Mouse (Mus musculus) intestine, postnatal 0 days (tissue): ENCODE results near the gene Wdr63. TPM values are rescaled to one million over a fixed set of nuclear protein-coding genes. Genes with fewer than 3 reads are reported as not detected.

Experiments
- ATAC-seq: fragments of 200-750 bp; cut with Nextera tagmentation; 2 replicates; pipeline ENCODE4 v1.8.0; 2017; ENCODE audit warnings: mild to moderate bottlenecking, moderate TSS enrichment, moderate library complexity
- H3K27ac ChIP-seq: fragments of 300-500 bp; sonication (generic); 2 replicates; pipeline ENCODE4 v1.5.1; 2014; ENCODE audit warnings: mild to moderate bottlenecking, low read depth, low read length, moderate library complexity
- H3K27me3 ChIP-seq: fragments of 300-500 bp; sonication (generic); replicated peaks from 2 replicates; pipeline ENCODE4 v1.6.1; 2014; ENCODE audit warnings: low read length, mixed read lengths; ENCODE audit not compliant: control insufficient read depth, insufficient read depth
- H3K36me3 ChIP-seq: fragments of 300-500 bp; sonication (generic); 2 replicates; pipeline ENCODE4 v1.6.1; 2014; ENCODE audit warnings: mild to moderate bottlenecking, moderate library complexity; ENCODE audit not compliant: control insufficient read depth, insufficient read depth
- H3K4me1 ChIP-seq: fragments of 300-500 bp; sonication (generic); replicated peaks from 2 replicates; pipeline ENCODE4 v1.6.1; 2014; ENCODE audit warnings: antibody characterized with exemption, low read length, mixed read lengths; ENCODE audit not compliant: control insufficient read depth, insufficient read depth
- H3K4me2 ChIP-seq: fragments of 300-500 bp; sonication (generic); replicated peaks from 2 replicates; pipeline ENCODE4 v1.6.1; 2014; ENCODE audit warnings: low read depth, mild to moderate bottlenecking, moderate library complexity
- H3K4me3 ChIP-seq: fragments of 300-500 bp; sonication (generic); 2 replicates; pipeline ENCODE4 v1.5.1; 2014; ENCODE audit warnings: low read depth, low read length
- H3K9ac ChIP-seq: fragments of 300-500 bp; sonication (generic); 2 replicates; pipeline ENCODE4 v1.6.1; 2014; ENCODE audit warnings: mild to moderate bottlenecking, low read depth, low read length
- H3K9me3 ChIP-seq: fragments of 300-500 bp; sonication (generic); 2 replicates; pipeline ENCODE4 v1.6.1; 2016; ENCODE audit warnings: mixed run types; ENCODE audit not compliant: control insufficient read depth
- CTCF ChIP-seq: sonication (generic); IDR thresholded peaks from 2 replicates; pipeline ENCODE4 v1.5.1; 2016; ENCODE audit warnings: low read depth, mild to moderate bottlenecking, control low read depth, antibody characterized with exemption, moderate library complexity
- WGBS: fragments of 180-500 bp; shearing (Covaris S2); extraction: QIAGEN DNeasy Blood & Tissue Kit; methylation state at CpG from one replicate; pipeline ENCODE4 v1.1.7; 2014; 5-methylcytosine and 5-hydroxymethylcytosine counted together
- polyA plus RNA-seq: library from polyadenylated mRNA; unstranded; fragments of >200 nt; fragmentation: Nextera tagmentation; extraction: Ambion mirVana; gene quantifications from 2 replicates; pipeline ENCODE4 v1.2.1, GENCODE M21; 2015

Wdr63 gene
- polyA plus RNA-seq, 1 experiment from 2014 or later: 1.0 TPM

DNA sequence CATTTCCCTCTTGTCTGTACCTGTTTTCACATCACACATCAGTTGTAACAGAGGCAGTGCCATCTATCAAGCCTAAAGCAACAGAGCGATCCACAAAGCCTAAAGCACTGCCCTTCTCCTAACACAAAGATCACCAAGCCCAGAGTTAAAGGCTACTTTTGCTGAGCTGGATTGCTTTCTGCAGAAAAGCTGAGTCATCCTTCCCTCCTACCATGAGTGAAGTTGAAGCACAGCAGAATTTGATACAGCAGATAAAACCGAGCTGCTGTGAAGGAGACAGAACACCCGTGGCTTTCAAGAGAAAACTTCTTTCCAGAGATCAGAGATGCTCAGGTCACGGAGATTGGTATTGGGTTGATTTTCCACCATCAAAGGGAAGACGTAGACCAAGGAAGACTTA lies 38.2 kb upstream of the Wdr63 start:
- Histone ChIP-seq H3K4me2 (no peak overlapping the region), H3K9me3 (no peaks in the 10 kb centered on the region), H3K4me3 (no peak overlapping the region), H3K36me3 (no peaks in the 10 kb centered on the region), H3K4me1 (no peaks in the 10 kb centered on the region), H3K27ac (no peak overlapping the region), H3K27me3 (no peaks in the 10 kb centered on the region), H3K9ac (no peak overlapping the region)
- 63% methylated on average over 5 of the region's 5 CpGs for WGBS
- ATAC-seq: no peak
- TF ChIP-seq CTCF: no peak

DNA sequence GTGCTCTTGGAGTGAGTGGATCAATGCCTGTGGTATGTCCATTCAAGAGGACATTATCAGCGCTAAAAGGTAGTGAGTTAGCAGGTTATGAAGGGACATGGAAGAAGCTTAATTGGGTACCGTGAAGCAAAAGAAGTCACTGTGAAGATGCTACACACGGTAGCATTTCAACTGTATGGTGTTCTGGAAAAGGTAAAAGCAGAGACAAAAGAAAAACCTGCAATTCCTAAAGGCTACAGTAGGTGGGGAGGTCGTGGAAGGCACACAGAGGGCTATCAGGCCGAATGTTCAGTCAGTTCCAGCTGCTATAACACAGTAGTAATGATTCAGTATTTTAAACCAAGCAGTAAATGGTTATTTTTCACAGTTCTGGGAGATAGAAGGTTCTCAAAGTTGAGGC lies 37.6 kb upstream of the Wdr63 start:
- H3K27me3 ChIP-seq: no peaks in the 10 kb centered on the region
- H3K9ac ChIP-seq: no peak overlapping the region
- H3K4me1 ChIP-seq: no peaks in the 10 kb centered on the region
- 59% methylated on average over 5 of the region's 5 CpGs for WGBS
- H3K36me3 ChIP-seq: no peaks in the 10 kb centered on the region
- no peak overlapping the region for H3K4me3 ChIP-seq
- no peaks in the 10 kb centered on the region for H3K9me3 ChIP-seq
- H3K27ac ChIP-seq: no peak overlapping the region
- no peak overlapping the region for H3K4me2 ChIP-seq
- TF ChIP-seq CTCF: peak; percentile 66
- ATAC-seq: no peak

DNA sequence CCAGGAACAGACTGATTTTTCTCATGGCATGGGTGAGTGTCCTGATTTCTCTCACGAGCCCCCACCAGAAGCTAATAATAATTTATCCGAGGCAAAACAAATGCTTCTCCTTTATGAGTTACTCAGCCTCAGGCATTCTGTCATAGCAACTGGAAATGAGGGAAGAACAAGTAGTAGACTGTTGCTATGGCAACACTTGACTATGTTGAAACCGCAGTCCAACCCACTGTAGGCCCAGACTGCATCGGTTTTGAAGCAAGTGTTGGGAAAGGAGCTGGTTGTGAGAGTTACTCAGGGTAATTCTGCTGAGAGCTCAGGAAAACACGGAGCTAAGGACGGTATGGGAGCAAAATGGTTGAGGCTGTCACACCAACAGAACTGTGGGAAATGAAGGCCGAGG lies 34.6 kb upstream of the Wdr63 start:
- no peak for TF ChIP-seq CTCF
- Histone ChIP-seq H3K9ac (no peak overlapping the region), H3K27me3 (no peaks in the 10 kb centered on the region), H3K4me3 (no peak overlapping the region), H3K4me2 (no peak overlapping the region), H3K9me3 (no peaks in the 10 kb centered on the region), H3K4me1 (no peaks in the 10 kb centered on the region), H3K36me3 (0 out of 2 replicates have a peak, but pooled peaks cover 5% of the 10 kb centered on the region), H3K27ac (no peak overlapping the region)
- ATAC-seq: no peak
- 87% methylated on average over 7 of the region's 7 CpGs for WGBS

DNA sequence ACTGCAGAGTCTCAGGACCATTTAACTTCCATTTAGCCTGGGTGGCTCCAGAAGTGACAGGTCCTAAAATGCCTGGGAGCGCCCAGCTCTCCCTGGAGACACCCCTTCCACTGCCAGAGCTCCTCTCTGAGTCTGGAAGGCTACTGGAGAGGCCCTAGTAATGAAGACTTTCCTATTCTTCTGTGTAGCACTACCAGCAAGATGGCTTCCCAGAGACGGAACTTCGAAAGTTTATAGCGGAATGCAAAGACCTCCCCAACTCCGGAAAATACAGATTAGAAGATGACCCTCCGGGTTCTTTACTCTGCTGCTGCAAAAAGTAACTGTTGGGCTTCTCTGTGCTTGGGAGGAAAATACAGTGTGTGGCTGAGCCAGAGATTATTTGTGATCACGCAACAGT lies 32.3 kb upstream of the Wdr63 start:
- Histone ChIP-seq H3K27me3 (no peaks in the 10 kb centered on the region), H3K36me3 (0 out of 2 replicates have a peak, but pooled peaks cover 5% of the 10 kb centered on the region), H3K9me3 (no peaks in the 10 kb centered on the region), H3K4me2 (no peak overlapping the region), H3K4me1 (no peaks in the 10 kb centered on the region), H3K27ac (no peak overlapping the region), H3K4me3 (no peak overlapping the region), H3K9ac (no peak overlapping the region)
- no peak for TF ChIP-seq CTCF
- WGBS: 94% methylated on average over 7 of the region's 7 CpGs
- ATAC-seq: no peak

DNA sequence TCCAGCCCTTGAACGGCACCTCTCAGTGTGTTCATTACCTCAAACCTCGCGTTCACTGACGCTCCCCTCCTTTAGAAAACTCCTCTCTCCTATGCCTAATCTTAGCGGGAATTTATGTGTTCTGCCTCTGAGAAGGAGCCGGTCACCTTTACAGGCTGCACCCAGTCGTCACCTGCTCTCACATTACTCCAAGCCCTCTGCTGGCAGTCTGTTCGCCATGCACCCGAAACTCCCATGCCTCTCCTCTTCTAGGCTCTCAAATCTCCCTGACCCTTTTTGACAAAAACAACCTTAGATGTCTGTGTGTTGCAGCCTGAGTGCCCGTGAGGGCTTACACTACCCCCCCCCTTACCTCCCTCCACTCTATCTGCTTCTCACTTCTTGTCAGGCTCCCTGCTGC lies 28.5 kb upstream of the Wdr63 start:
- no peak overlapping the region for H3K4me3 ChIP-seq
- no peak overlapping the region for H3K27ac ChIP-seq
- no peaks in the 10 kb centered on the region for H3K9me3 ChIP-seq
- no peak overlapping the region for H3K9ac ChIP-seq
- ATAC-seq: 0 out of 2 replicates have a peak, but pooled peaks have one; percentile 52
- WGBS: 39% methylated on average over 10 of the region's 10 CpGs
- no peak overlapping the region for H3K4me2 ChIP-seq
- peaks cover 7% of the 10 kb centered on the region; the same call in 1 of the 2 replicates for H3K36me3 ChIP-seq
- H3K27me3 ChIP-seq: no peaks in the 10 kb centered on the region
- peak; percentile 68 for TF ChIP-seq CTCF
- 0 out of 2 replicates have a peak, but pooled peaks cover 2% of the 10 kb centered on the region for H3K4me1 ChIP-seq

DNA sequence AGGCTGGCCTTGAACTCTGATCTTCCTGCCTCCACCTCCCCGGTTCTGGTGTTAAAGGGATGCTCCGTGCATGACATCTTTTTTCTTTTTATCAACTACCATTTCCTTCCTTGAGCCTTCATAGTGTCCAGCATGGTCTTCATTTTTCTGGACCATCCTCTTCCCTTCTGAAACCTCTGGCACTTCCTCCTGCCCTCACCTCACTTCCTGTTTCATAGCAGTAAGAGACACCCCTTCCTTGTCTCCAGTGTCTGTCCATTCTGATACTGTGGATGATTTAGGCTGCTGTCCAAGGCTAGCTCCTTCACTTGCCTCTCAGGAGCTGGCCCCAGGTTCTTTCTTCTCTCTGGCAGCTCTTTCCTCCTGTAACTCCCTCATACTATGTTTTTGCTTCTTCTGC lies 27.5 kb upstream of the Wdr63 start:
- WGBS: 69% methylated on average over 2 of the region's 2 CpGs
- Histone ChIP-seq H3K4me3 (no peak overlapping the region), H3K27me3 (no peaks in the 10 kb centered on the region), H3K36me3 (peaks cover 7% of the 10 kb centered on the region; the same call in 1 of the 2 replicates), H3K4me2 (no peak overlapping the region), H3K4me1 (peaks cover 2% of the 10 kb centered on the region; the same call in 1 of the 2 replicates), H3K9ac (no peak overlapping the region), H3K27ac (no peak overlapping the region), H3K9me3 (no peaks in the 10 kb centered on the region)
- ATAC-seq: no peak
- TF ChIP-seq CTCF: no peak

DNA sequence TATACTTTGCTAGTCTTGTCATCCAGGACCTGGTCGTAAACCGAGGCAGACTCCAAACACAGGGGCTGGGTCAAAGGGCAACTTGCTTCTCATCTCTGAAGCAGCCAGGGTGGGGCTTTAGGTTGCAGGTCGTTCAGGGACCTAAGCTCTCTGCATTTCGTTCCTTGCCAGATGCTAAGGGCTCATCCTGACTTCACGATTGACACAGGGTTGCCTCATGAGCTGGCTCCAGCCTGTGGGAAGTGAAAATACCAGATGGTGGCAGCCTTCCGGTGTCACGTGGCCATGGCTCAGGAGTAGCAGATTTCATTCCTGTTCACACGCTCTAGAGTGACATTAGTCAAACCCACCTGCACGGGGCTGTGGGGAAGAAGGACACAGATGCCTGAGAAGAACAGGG lies 26.9 kb upstream of the Wdr63 start:
- no peak overlapping the region for H3K4me3 ChIP-seq
- ATAC-seq: peak; percentile 48
- H3K4me1 ChIP-seq: peaks cover 2% of the 10 kb centered on the region; the same call in 1 of the 2 replicates
- H3K4me2 ChIP-seq: no peak overlapping the region
- no peaks in the 10 kb centered on the region for H3K9me3 ChIP-seq
- no peak overlapping the region for H3K27ac ChIP-seq
- H3K36me3 ChIP-seq: peaks cover 7% of the 10 kb centered on the region; the same call in 1 of the 2 replicates
- H3K9ac ChIP-seq: no peak overlapping the region
- 49% methylated on average over 9 of the region's 9 CpGs for WGBS
- TF ChIP-seq CTCF: peak; percentile 20; the same call in 1 of the 2 replicates
- no peaks in the 10 kb centered on the region for H3K27me3 ChIP-seq
